ENCODE assay signal across 11 mouse cellular contexts in the genomic region with DNA sequence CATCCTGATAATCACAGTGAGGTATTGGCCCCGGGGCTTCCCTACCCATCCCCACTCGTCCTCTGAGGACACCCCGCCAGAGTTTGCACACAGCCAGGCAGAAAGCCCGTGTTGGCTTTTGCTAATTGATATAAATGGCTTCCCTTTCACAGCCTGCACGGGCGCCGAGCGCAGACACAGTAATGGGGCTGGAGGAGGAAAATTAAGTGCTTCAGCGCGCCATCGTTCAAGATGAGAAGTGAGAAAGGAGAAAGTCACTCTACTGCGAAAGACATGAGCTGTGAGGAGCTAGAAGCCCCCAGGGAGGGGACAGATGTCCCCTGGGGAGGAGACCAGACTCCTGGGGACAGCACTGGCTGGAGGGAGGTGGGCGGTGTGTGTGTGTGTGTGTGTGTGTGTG.
A peak's percentile ranks its signal among the peaks of the same experiment; 100 is the strongest.
DNase-seq lines count a peak whose midpoint lies in the region; ATAC-seq and TF ChIP-seq lines count a peak whose summit lies in the region.
"Had no signal": no experiment of that assay in that cellular context is flagged by ENCODE, and none has a peak within 500 bp of the region (broad histone marks: within the 10 kb centered on the region; RNA-seq: fewer than 3 reads in every experiment).

No protein-coding gene starts in this region.

- no peak for TF ChIP-seq POLR2A in brain, embryonic 14.5 days (IDR thresholded peaks at IDR 0.05; ENCODE audit: borderline replicate concordance, extremely low read depth, insufficient read depth, insufficient read length, poor library complexity, severe bottlenecking)

- H3K9me3 ChIP-seq in hindbrain, embryonic 13.5 days, result no peaks in the 10 kb centered on the region
- H3K9me3 ChIP-seq in neural tube, embryonic 11.5 days (ENCODE audit: control insufficient read depth, low read length), result no peaks in the 10 kb centered on the region
- H3K9me3 ChIP-seq: liver, embryonic 15.5 days had no signal

- peak overlapping the region; percentile 14; the same call in 1 of the 2 replicates for H3K4me2 ChIP-seq in hindbrain, embryonic 13.5 days
- H3K4me2 ChIP-seq in neural tube, embryonic 11.5 days (ENCODE audit: low read depth), result no peak overlapping the region
- H3K4me2 ChIP-seq: liver, embryonic 15.5 days had no signal

- no peak overlapping the region for H3K4me3 ChIP-seq in hindbrain, embryonic 13.5 days
- no peak overlapping the region for H3K4me3 ChIP-seq in neural tube, embryonic 11.5 days (ENCODE audit: low read depth, low read length)
- H3K4me3 ChIP-seq in gastrocnemius, adult 2 months, result no peak overlapping the region
- H3K4me3 ChIP-seq: liver, embryonic 15.5 days had no signal

- peak; percentile 60 for ATAC-seq in hindbrain, embryonic 13.5 days (ENCODE audit: low FRiP score)
- ATAC-seq in neural tube, embryonic 11.5 days (ENCODE audit: insufficient read depth, low FRiP score, low TSS enrichment), result no peak

- no peaks in the 10 kb centered on the region for H3K36me3 ChIP-seq in hindbrain, embryonic 13.5 days
- no peaks in the 10 kb centered on the region for H3K36me3 ChIP-seq in neural tube, embryonic 11.5 days (ENCODE audit: control insufficient read depth, insufficient read depth, low read length)
- H3K36me3 ChIP-seq: liver, embryonic 15.5 days had no signal

- 38% methylated on average over 13 of the region's 13 CpGs for WGBS in hindbrain, embryonic 13.5 days
- 24% methylated on average over 13 of the region's 13 CpGs for WGBS in neural tube, embryonic 11.5 days

- TF ChIP-seq CTCF in brain, embryonic 14.5 days (IDR thresholded peaks at IDR 0.05; ENCODE audit: borderline replicate concordance, extremely low read depth, insufficient read depth, insufficient read length), result no peak
- TF ChIP-seq CTCF in gastrocnemius, adult 2 months (IDR thresholded peaks at IDR 0.05), result no peak

- peaks cover 33% of the 10 kb centered on the region for H3K4me1 ChIP-seq in hindbrain, embryonic 13.5 days (replicated peaks)
- peaks cover 21% of the 10 kb centered on the region for H3K4me1 ChIP-seq in neural tube, embryonic 11.5 days (ENCODE audit: control insufficient read depth, insufficient read depth, low read length)
- H3K4me1 ChIP-seq: liver, embryonic 15.5 days had no signal

- peaks cover 42% of the 10 kb centered on the region for H3K27me3 ChIP-seq in hindbrain, embryonic 13.5 days
- H3K27me3 ChIP-seq in neural tube, embryonic 11.5 days (ENCODE audit: control insufficient read depth, insufficient read depth, low read length), result no peaks in the 10 kb centered on the region
- H3K27me3 ChIP-seq: liver, embryonic 15.5 days had no signal

- intact Hi-C loops in gastrocnemius, postnatal 36 days (cut with DNase I), result no loop called here
- intact Hi-C loops in gastrocnemius, adult 2 months (cut with DNase I), result no loop called here

- DNase-seq in B cell, adult 2 months, result peak; percentile 34 to 40
- peak; percentile 77 for DNase-seq in brain, embryonic 14.5 days (ENCODE audit: low read depth)
- peak; percentile 72 for DNase-seq in neural tube, embryonic 11.5 days (ENCODE audit: low spot score)
- no peak for DNase-seq in gastrocnemius, postnatal 36 days
- DNase-seq in gastrocnemius, adult 8-10 months (ENCODE audit: low spot score in 2 of 2), result no peak
- no peak for DNase-seq in heart, adult 18-20 months
- DNase-seq in gastrocnemius, adult 2 months, result no peak
- DNase-seq: kidney, adult 11 months; thymus, adult 18-20 months had no signal

- peak overlapping the region; percentile 81 for H3K27ac ChIP-seq in hindbrain, embryonic 13.5 days
- no peak overlapping the region for H3K27ac ChIP-seq in neural tube, embryonic 11.5 days (ENCODE audit: low read depth, low read length)
- H3K27ac ChIP-seq in gastrocnemius, adult 2 months, result no peak overlapping the region
- H3K27ac ChIP-seq: liver, embryonic 15.5 days had no signal

- peak overlapping the region; percentile 19; the same call in 1 of the 2 replicates for H3K9ac ChIP-seq in hindbrain, embryonic 13.5 days
- no peak overlapping the region for H3K9ac ChIP-seq in neural tube, embryonic 11.5 days (ENCODE audit: low read length)
- H3K9ac ChIP-seq: liver, embryonic 15.5 days had no signal

Comparison
In these comparisons a context has a peak if more than half of its experiments do, and no peak if none do; other contexts are left out.
1. DNase-seq: peak in B cell, adult 2 months (2 of 2), brain, embryonic 14.5 days (single experiment) and neural tube, embryonic 11.5 days (single experiment); none in gastrocnemius, postnatal 36 days (0 of 2), gastrocnemius, adult 8-10 months (0 of 2), heart, adult 18-20 months (0 of 2) and gastrocnemius, adult 2 months (single experiment).